Mouse (Mus musculus): Measurements from ENCODE around the gene Fam219b. TPM values are rescaled to one million over a fixed set of nuclear protein-coding genes. Genes with fewer than 3 reads are reported as not detected.

Fam219b gene
- polyA plus RNA-seq, 1 experiment = not detected

GRCm38 (mm10) chr9:57503622-57504380, 33.5 kb upstream of the Fam219b start, which contains the start of gene Rpp25:
Gene Rpp25, plus strand, starts transcription at chr9:57504026.
- 1% methylated on average over 46 of the region's 46 CpGs for WGBS
- TF ChIP-seq POLR2A (IDR thresholded peaks at IDR 0.05; ENCODE audit: insufficient read depth, low read depth, low read length) = peak; percentile 54; the same call in 1 of the 2 replicates
- no peak for TF ChIP-seq CTCF (IDR thresholded peaks at IDR 0.05; ENCODE audit: insufficient read depth, low read depth, low read length)
- Histone ChIP-seq H3K27ac (ENCODE audit: insufficient read depth, low read depth, low read length) (peak within 1 kb of the TSS; percentile 97), H3K4me1 (ENCODE audit: control insufficient read depth, insufficient read depth, low read length) (peaks cover 30% of the 10 kb centered on the region), H3K4me3 (ENCODE audit: insufficient read depth, low read depth, low read length) (peak within 1 kb of the TSS; percentile 60)

- peaks cover 30% of the 10 kb centered on the region for H3K4me1 ChIP-seq (ENCODE audit: control insufficient read depth, insufficient read depth, low read length)
- WGBS = under 1% methylated on average over 34 of the region's 34 CpGs
These were observed 33.0 kb upstream of the Fam219b start for GRCm38 (mm10) chr9:57504381-57504700.

GRCm38 (mm10) chr9:57504891-57505290, 32.4 kb upstream of the Fam219b start:
- H3K4me3 ChIP-seq (ENCODE audit: insufficient read depth, low read depth, low read length) = peak overlapping the region; percentile 60
- WGBS = 40% methylated on average over 10 of the region's 10 CpGs

More at GRCm38 (mm10) chr9:57504381-57504700, 33.0 kb upstream of the Fam219b start:
- Histone ChIP-seq H3K4me3 (ENCODE audit: insufficient read depth, low read depth, low read length) (peak overlapping the region; percentile 60), H3K27ac (ENCODE audit: insufficient read depth, low read depth, low read length) (peak overlapping the region; percentile 97)
- TF ChIP-seq CTCF (IDR thresholded peaks at IDR 0.05; ENCODE audit: insufficient read depth, low read depth, low read length) (peak; percentile 18; the same call in 1 of the 2 replicates), POLR2A (IDR thresholded peaks at IDR 0.05; ENCODE audit: insufficient read depth, low read depth, low read length) (no peak; the same call in 1 of the 2 replicates)

GRCm38 (mm10) chr9:57505700-57506099, 31.6 kb upstream of the Fam219b start:
- WGBS = 4% methylated on average over 8 of the region's 8 CpGs
- Histone ChIP-seq H3K4me1 (ENCODE audit: control insufficient read depth, insufficient read depth, low read length) (peaks cover 25% of the 10 kb centered on the region), H3K27ac (ENCODE audit: insufficient read depth, low read depth, low read length) (peak overlapping the region; percentile 97), H3K4me3 (ENCODE audit: insufficient read depth, low read depth, low read length) (peak overlapping the region; percentile 60)
- no peak for TF ChIP-seq CTCF (IDR thresholded peaks at IDR 0.05; ENCODE audit: insufficient read depth, low read depth, low read length)
- TF ChIP-seq POLR2A (IDR thresholded peaks at IDR 0.05; ENCODE audit: insufficient read depth, low read depth, low read length) = 0 out of 2 replicates have a peak, but pooled peaks have one; percentile 41

More at GRCm38 (mm10) chr9:57504891-57505290, 32.4 kb upstream of the Fam219b start:
- H3K4me1 ChIP-seq (ENCODE audit: control insufficient read depth, insufficient read depth, low read length) = peaks cover 30% of the 10 kb centered on the region
- H3K27ac ChIP-seq (ENCODE audit: insufficient read depth, low read depth, low read length) = peak overlapping the region; percentile 97
- TF ChIP-seq CTCF (IDR thresholded peaks at IDR 0.05; ENCODE audit: insufficient read depth, low read depth, low read length) (no peak), POLR2A (IDR thresholded peaks at IDR 0.05; ENCODE audit: insufficient read depth, low read depth, low read length) (no peak)

- Histone ChIP-seq H3K27ac (ENCODE audit: insufficient read depth, low read depth, low read length) (no peak overlapping the region), H3K4me3 (ENCODE audit: insufficient read depth, low read depth, low read length) (no peak overlapping the region), H3K4me1 (ENCODE audit: control insufficient read depth, insufficient read depth, low read length) (peaks cover 3% of the 10 kb centered on the region)
- TF ChIP-seq POLR2A (IDR thresholded peaks at IDR 0.05; ENCODE audit: insufficient read depth, low read depth, low read length) = no peak
- TF ChIP-seq CTCF (IDR thresholded peaks at IDR 0.05; ENCODE audit: insufficient read depth, low read depth, low read length) = no peak
- 85% methylated on average over 2 of the region's 2 CpGs for WGBS
These were observed 26.8 kb upstream of the Fam219b start for GRCm38 (mm10) chr9:57510577-57510976.

- WGBS = 11% methylated on average over 3 of the region's 3 CpGs
- H3K27ac ChIP-seq (ENCODE audit: insufficient read depth, low read depth, low read length) = peak overlapping the region; percentile 13; the same call in 1 of the 2 replicates
- no peak for TF ChIP-seq POLR2A (IDR thresholded peaks at IDR 0.05; ENCODE audit: insufficient read depth, low read depth, low read length)
- no peak for TF ChIP-seq CTCF (IDR thresholded peaks at IDR 0.05; ENCODE audit: insufficient read depth, low read depth, low read length)
These were observed 20.2 kb upstream of the Fam219b start for GRCm38 (mm10) chr9:57517113-57517512.

GRCm38 (mm10) chr9:57520375-57521055, 16.8 kb upstream of the Fam219b start:
- TF ChIP-seq CTCF (IDR thresholded peaks at IDR 0.05; ENCODE audit: insufficient read depth, low read depth, low read length) (no peak), POLR2A (IDR thresholded peaks at IDR 0.05; ENCODE audit: insufficient read depth, low read depth, low read length) (no peak)
- H3K4me3 ChIP-seq (ENCODE audit: insufficient read depth, low read depth, low read length) = peak overlapping the region; percentile 71
- peaks cover 5% of the 10 kb centered on the region for H3K4me1 ChIP-seq (ENCODE audit: control insufficient read depth, insufficient read depth, low read length)
- peak overlapping the region; percentile 98 for H3K27ac ChIP-seq (ENCODE audit: insufficient read depth, low read depth, low read length)
- WGBS = 20% methylated on average over 16 of the region's 16 CpGs

More at GRCm38 (mm10) chr9:57517113-57517512, 20.2 kb upstream of the Fam219b start:
- Histone ChIP-seq H3K4me1 (ENCODE audit: control insufficient read depth, insufficient read depth, low read length) (peaks cover 2% of the 10 kb centered on the region; the same call in 1 of the 2 replicates), H3K4me3 (ENCODE audit: insufficient read depth, low read depth, low read length) (no peak overlapping the region)

GRCm38 (mm10) chr9:57521056-57521911, 16.0 kb upstream of the Fam219b start, which contains the start of gene Cox5a:
Gene Cox5a, plus strand, starts transcription at chr9:57521274.
- H3K4me3 ChIP-seq (ENCODE audit: insufficient read depth, low read depth, low read length) = peak within 1 kb of the TSS; percentile 71
- H3K4me1 ChIP-seq (ENCODE audit: control insufficient read depth, insufficient read depth, low read length) = peaks cover 5% of the 10 kb centered on the region
- under 1% methylated on average over 95 of the region's 95 CpGs for WGBS
- TF ChIP-seq CTCF (IDR thresholded peaks at IDR 0.05; ENCODE audit: insufficient read depth, low read depth, low read length) (no peak), POLR2A (IDR thresholded peaks at IDR 0.05; ENCODE audit: insufficient read depth, low read depth, low read length) (peak; percentile 97)
- peak within 1 kb of the TSS; percentile 98 for H3K27ac ChIP-seq (ENCODE audit: insufficient read depth, low read depth, low read length)

Data from olfactory bulb, adult 2 months (tissue).